Mouse (Mus musculus) induced T-regulatory cell, adult 2 months (primary cell): ENCODE data around the gene Mlana.
A peak's percentile ranks its signal among the peaks of the same experiment; 100 is the strongest.

ENCODE experiments used
- DNase-seq: peaks from one replicate; pipeline ENCODE4 v3.0.0-alpha.2; 2012; ENCODE audit warnings: low read depth

Gene Mlana

GRCm38 (mm10) chr19:29675562-29676078 lies 22.0 kb upstream of the Mlana start:
- no peak for DNase-seq

DNA sequence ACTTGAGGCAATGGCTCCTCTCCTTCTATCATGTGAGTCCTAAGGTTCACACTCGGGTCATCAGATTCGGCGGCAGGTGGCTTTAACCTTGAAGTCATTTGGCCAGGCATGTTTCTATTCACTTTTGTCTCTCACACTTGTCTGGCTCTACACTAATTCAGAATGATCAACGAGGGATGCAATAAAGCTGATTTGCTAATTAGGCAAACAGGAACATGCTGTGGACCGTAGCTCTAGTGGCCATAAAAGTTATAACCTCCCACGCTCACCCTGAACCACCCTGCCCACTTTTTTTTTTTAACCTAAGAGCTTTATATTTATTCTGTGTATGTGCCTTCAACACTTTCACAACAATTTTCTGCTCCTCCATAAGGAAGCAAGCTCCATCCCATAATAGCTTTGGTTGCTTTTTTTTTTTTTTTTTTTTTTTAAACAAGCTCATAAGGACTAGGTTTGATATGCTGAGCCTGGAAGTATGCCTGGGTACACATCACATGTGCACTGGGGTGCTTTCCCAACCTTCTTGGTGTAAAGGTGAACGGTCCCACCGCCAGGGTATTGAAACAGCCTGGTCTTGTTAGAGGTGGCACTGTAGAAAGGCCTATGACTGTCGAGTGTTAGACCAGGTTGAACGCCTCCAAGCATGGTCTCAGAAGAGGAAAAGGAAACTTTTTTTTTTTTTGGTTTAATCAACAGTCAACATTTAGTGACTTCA lies 21.0 kb upstream of the Mlana start:
- DNase-seq, result no peak

DNA sequence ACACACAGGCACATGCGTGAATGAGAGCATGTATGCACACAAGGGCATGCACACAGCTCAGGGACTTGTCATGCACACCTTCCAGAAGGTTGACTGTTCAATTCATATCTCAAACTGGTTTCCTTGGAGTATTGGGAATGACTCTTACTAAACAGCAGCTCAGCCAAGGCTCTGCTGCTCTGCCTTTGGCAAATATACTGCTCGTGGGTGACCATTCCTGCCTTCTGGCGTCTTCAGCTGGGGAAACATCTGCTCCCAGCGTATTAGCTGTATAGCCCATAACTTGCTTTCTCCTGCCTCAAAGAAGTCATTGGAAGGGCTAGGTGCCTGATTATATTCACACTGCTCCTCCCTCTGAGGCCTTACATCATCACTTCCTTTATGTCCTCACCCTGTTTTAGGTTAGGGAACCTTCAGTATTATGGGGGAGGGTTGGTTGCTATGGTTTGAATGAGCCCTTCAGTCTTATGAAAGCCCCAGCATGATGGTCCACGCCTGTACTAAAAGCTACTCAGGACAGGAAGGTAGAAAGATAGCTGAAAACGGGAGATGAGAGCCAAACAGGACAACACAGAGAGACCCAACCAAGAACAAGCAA lies 19.3 kb upstream of the Mlana start:
- no peak for DNase-seq

- peak; percentile 17 for DNase-seq
These were observed 17.2 kb upstream of the Mlana start for GRCm38 (mm10) chr19:29680182-29681152.

DNA sequence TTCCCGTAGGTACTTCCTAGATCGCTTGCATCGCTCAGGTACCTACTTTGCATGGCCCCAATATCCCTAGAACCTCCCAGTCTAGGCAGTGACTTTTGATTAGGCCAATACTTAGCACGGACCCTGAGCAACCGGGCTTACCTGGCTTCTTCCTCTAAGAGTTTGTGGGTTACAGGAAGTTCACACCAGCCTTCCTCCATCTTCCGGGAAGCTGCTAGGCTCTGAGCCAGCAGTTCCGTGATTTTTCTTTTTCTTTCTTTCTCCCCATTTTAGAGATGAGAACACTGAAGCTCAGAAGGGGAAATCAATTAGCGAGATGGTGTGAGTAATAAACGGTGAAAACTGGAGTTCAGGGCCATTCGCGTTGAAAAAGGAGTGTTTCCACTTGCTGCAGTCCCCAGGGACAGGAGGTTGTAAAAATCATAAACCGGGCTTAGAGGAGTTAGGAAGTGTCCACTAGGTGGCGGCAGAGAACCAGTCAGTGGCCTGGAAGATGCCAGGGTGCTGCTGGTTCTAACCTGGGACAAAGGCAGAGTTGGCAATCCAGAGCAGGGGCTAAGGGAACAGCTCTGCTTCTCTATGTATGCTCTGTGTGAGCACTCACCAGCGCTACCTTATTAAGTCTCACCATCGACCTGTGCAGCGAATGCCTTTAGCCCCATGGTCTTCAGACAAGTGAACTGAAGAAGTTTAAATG lies 13.6 kb upstream of the Mlana start:
- DNase-seq, result peak; percentile 88

- DNase-seq, result no peak
These were observed 2.6 kb upstream of the Mlana start for GRCm38 (mm10) chr19:29695071-29695470.

DNA sequence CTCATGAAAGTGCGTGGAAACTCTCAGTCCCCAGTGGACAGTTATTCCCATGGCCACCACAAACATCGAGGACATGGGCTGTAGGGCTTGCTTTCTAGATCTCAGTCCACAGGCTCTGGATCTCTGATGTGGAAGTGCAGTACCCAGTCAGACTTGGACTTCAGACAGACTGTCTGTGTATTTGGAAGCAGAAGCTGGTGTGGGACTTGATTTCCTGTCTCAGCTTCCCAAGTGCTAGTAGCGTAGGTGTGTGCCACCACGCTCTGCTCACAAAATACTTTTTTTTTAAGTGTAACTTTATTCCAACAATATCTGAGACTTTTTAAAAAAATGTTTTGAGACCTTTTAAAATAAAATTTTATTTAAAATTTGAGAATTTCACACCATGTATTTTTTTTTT lies 1.3 kb upstream of the Mlana start:
- DNase-seq, result no peak

GRCm38 (mm10) chr19:29696840-29697239 lies 784 bp upstream of the Mlana start:
- DNase-seq, result no peak

DNA sequence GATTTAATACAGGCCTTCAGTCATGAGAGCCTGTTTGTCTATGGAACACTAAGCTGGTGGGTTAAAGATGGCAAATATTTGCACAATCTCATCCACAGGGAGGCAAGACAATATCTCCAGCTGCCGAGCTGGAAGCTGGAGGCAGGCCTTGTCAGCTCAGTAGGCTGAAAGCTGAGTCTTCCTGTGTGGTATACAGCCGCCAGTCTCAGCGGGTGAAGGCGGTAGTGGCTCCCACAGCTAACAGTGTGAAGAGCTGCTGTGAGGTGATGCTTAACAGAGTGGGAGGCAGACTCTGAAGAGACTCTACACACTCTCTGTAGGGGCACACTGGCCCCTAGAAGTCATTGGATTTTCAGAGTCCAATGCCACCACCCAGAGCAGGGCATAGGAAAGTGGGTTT lies 4.1 kb downstream of the Mlana start:
- no peak for DNase-seq

GRCm38 (mm10) chr19:29704436-29704835 lies 6.8 kb downstream of the Mlana start:
- no peak for DNase-seq

DNA sequence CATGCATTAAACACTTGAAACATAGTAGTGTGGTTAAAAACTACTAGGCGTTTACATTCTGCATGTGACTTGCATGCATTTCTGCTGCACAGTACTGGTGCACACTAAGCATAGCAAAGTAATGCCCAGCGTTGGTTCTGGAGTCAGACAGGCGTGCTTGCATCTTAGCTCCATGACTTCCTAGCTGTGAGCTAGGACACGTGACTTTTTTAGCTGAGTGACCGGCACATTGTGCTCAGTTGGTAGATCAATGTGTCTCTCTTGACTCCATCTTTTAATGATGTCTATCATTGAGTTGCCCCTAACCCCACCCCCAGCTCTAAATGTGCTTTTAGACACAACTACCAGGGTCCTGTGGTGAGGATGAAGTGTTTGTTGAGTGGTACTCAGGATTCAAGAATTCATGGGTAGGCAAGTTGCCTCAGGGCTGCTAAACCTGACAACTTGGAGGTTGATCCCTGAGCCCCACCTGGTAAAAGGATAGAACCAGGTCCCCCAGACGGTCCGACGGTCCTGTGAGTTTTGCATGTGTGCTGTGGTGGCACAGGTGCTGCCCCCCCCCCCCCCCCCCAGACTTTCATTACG lies 9.8 kb downstream of the Mlana start:
- DNase-seq, result peak; percentile 14

DNA sequence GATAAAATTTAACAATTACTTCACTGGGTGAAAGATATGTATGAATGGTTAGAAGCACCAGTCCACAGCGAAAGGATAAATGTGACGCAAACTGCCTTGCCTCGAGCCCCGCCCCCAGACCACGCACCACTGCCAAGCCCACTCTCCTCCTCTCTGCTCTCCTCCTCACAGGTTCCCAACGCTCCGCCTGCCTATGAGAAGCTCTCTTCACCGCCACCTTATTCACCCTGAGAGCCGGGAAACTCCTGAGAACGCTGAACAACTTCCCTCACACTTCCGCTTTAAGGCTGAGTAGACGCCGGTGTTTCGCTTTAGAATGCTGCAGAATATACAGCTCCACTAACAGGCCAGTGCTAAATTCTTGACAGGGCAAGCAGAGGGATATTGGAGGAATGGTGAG lies 10.4 kb downstream of the Mlana start:
- DNase-seq, result peak; percentile 83

DNA sequence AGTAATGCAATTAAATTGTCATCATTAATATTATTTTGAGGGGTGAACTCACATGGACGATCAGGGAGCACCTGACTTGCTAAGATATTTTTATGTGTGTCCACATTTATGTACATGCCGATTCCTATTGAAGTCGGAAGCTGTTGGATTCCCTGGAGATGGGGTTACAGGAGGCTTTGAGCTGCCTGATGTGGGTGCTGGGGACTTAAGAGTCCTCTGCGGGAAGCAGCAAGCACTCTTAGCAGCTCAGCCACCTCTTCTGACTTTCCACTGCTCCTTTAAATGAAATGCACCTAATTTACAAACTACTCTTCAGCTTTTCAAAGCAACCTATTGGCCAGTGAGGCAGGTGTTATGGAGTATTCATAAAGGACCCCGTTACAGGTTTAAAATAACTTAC lies 10.8 kb downstream of the Mlana start:
- no peak for DNase-seq

DNA sequence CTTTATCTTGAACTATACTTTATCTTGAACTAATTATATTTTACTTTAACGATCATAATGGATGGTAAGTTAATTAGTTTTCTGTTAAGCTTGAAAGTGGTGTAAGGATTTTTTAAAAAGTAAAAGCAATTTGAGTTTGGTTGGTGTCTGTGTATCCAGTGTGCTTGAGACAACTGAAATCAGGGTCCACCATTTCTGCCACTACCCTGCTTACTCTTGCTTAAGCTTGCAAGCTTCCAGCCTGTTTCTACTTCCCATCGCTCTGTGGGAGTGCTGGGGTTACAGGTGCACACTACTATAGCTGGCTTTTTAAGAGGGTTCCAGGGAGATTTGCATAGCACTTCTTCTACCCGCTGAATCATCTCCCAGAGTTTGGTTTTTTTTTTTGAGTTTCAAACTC lies 11.8 kb downstream of the Mlana start:
- no peak for DNase-seq

- DNase-seq, result no peak
These were observed 15.8 kb downstream of the Mlana start for GRCm38 (mm10) chr19:29713451-29713850.

DNA sequence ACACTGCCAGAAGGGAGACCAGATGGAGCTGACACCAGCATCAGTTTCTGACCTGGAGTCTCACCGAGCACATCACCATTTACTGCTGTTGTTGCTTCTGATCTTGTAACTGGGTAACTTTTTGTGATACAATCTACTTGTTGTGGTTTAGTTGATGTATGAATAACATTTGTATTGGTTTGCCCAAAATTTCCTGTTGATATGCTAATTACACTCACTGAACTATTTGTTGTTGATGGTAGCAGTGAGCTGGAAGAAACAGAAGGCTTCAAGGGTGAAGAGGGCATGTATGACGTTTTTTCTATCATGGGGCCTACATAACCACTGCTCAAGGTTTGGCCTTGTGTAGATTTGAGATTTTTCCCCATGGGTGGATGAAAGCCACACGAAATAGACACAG lies 20.2 kb downstream of the Mlana start:
- peak; percentile 62 for DNase-seq

DNA sequence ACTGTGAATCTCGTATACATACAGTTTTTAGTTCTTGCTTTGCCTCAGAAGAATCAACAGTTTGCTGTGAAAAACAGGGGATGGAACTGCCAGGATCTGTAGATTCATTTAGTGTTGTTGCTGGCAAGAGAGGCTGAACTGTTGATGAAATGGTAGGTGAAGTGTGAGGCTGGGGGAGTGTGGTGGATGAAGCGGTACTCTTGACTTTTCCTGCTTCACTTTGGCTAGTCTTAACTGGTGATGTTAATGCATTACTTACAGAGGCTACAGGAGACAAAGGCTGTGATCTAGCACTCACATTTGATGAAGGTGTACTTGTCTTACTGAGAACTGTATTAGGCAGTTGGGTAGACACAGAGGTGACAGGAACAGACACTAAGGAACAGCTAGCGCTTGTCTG lies 20.9 kb downstream of the Mlana start:
- DNase-seq, result no peak

DNA sequence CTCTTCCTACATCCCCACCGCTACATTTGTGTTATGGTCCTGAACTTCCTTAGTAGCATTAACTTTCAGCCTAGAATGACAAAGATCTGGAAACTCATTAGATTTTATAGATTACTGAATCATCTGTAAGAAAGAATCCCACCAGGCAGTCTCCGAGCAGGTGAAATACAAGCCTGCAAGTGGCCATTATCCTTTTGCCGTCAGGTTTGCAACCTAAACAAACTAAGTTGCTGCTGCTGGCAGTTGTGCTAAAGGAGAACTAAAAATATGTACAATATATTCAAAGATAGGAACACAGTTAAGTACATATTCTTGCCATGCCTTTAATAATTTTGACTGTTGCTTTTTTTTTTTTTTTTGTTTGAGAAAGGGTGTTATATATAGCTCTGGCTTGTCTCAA lies 37.8 kb downstream of the Mlana start:
- no peak for DNase-seq

DNA sequence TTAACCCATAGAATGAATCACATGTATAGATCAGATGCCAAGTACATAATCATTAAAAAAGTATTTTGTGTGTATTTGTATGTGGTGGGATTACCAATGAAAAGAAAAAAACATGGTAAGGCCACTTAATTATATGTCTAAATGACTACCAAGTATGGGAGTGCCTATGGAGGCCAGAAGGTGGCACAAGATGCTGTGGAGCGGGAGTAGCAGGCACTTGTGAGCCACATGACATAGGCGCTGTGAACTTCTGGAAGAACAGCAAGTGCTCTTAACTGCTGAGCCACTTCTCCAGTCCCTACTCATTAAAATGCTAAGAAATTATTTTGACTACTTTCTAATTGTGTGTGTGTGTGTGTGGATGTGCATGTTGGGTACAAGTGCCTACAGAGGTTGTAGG lies 42.0 kb downstream of the Mlana start:
- no peak for DNase-seq

DNA sequence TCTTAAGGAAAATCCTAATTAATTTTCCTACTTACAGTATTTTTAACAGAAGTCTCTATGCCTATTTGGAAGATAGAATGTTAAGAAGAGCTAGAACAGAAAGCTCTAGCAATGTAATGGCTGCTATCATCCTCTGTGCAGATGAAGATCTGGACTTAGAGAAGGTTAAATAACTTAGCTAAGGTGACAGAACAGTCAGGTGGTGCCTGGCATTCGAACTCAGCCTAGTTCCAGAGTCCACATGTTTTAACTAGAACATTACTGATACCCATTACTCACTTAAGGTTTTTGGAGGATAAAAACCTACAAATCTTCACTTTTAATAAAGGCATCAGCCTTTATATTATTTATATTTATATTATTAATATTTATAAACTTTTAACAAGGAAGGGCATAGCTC lies 43.0 kb downstream of the Mlana start:
- DNase-seq, result no peak

DNA sequence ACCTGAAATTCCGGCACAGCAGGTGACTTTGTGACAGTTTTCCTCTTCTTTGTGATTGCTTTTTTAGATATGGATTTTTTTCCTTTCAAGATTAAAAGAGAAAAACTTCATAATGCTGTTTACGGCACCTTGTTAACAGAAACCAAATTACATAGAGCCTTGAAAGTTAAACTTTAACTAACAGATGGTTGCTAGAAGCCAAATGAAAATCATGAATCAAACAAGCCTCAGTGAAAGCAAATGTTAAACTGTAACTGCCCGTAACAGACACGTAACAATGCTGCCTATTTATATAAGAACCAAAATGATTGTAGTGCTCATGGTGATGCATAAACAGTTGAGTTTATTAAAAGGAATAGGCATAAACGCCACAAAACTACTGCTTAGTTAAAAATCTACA lies 45.9 kb downstream of the Mlana start:
- no peak for DNase-seq

GRCm38 (mm10) chr19:29750994-29751393 lies 53.4 kb downstream of the Mlana start:
- no peak for DNase-seq
